Mouse (Mus musculus): ENCODE data around the gene Specc1.

The Specc1 gene

DNA sequence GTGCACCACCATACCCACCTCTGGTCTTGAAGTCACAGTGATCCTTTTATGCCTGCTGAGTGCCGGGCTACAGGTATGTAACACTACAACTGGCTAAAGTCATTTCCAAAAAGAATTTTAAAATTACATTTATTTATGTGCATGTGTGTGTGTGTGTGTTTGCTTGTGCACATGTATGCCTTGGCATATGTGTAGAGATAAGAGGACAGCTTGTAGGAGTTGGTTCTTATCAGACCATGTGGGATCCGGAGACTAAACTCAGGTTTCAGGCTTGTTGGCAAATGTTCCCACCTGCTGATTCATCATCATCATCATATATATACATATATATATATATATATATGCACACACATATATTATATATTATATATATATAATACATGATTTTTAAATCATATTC is 12.3 kb downstream of the Specc1 start:
- DNase-seq (ENCODE audit: low spot score in 2 of 2): no peak

DNA sequence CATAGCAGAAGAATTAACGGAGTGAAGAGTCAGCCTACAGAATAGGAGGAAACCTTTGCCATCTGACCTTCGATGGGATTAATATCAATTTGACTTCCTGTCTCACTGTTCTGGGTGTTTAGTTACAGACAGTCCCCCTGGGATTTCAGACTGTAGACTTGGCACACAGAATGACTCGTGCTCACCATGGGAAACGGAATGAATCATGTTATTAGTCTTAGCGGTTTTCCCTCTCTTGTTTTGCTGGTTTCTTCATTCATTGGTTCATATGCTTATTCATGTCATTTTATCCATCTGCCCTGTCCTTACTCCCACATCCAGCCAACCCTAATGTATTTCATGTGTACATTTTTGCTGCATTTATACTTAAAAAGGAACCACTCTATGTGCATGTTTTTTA is 14.3 kb downstream of the Specc1 start:
- DNase-seq (ENCODE audit: low spot score in 2 of 2): no peak

DNA sequence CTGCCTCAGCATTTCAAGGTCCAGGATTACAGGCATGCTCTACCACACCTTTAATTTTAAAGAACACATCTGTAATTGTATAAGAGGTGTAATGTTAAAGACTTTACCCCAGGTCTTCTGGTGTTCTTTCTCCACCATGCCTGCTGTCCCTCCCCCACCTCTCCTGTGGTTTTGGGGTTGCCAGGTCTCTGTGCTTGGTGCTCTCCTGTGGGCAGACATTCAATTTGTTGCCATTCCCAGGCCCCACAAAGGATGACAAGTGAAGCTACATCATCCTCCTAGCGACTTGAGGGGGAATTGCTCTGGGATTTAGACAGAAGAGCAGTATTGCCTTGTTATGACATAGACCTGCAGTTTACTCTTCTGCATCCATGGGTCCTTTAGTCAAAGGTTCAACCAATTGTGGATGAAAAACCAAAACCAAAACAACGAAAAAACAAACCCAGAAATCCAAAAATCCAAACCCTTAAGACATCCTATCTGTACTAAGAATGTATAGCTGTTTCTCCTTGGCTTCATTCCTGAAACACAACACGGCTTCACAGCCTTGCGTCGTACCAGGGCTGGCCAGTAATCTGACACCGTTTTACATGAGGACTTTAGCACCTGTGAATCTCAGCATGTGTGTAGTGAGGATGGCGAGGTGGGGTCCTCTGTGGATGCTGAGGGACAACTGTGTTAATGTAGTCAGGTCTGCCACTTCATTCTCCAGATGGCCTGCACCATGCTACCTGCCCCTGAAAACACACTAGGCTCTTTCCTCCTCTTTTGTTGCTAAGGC is 15.1 kb downstream of the Specc1 start:
- no peak for DNase-seq (ENCODE audit: low spot score in 2 of 2)

DNA sequence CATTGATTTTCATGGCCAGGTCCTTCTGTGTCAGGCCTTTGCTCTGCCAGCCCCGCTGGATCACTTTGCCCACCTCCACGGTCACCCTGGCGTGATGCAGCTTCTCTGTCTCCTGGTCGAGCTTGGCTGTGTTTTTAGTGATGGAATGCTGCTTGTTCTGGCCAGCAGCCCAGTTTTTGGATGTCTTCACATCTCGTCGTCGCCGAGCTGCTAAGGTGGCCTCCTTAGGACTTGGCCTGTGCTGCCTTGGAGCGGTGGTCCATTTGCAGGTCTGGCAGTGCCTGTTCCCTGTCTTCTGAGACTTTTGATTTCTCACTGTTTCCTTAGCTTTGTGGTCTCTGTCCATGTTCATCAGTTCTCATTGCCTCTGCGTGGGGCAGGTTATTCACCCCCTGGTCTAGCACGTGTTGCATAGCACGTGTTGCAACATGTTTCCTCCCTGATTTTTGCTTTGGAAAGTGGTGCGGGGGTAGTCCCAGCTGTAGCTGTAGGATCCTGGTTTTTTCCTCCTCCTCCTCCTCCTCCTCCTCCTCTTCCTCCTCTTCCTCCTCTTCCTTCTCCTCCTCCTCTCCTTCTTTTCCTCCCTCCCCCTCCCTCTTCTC is 17.6 kb downstream of the Specc1 start:
- no peak for DNase-seq (ENCODE audit: low spot score in 2 of 2)

DNA sequence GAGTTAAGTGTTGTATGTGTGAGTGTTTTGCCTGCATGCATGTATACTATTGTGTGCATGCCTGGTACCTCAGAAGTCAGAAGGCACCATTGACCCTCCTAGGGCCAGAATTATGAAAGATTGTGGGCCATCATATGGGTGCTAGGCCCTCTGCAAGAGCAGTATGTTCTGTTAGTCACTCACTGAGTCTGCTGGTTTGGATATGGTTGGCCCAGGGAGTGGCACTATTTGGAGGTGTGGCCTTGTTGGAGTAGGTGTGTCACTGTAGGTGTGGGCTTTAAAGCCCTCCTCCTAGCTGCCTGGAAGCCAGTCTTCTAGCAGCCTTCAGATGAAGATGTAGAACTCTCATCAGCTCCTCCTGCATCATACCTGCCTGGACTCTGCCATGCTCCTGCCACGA is 19.2 kb downstream of the Specc1 start:
- no peak for DNase-seq (ENCODE audit: low spot score in 2 of 2)

DNA sequence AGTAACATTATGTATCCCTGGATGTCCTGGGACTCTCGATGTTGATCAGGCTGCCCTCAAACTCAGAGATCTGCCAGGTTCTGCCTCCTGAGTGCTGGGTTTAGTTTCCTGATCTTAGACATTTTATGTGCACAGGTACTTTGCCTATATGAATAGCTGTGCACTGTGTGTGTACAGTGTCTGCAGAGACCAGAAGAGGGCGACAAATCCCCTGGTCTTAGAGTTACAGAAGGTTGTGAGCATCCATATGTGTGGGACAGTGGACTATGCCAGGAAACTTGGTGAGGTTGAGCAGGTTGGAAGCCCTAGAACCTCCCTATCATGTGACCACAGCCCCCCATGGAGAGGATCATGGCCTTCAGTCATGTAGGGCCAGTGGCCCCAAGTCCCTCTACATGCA is 24.7 kb downstream of the Specc1 start:
- DNase-seq (ENCODE audit: low spot score in 2 of 2): no peak

DNA sequence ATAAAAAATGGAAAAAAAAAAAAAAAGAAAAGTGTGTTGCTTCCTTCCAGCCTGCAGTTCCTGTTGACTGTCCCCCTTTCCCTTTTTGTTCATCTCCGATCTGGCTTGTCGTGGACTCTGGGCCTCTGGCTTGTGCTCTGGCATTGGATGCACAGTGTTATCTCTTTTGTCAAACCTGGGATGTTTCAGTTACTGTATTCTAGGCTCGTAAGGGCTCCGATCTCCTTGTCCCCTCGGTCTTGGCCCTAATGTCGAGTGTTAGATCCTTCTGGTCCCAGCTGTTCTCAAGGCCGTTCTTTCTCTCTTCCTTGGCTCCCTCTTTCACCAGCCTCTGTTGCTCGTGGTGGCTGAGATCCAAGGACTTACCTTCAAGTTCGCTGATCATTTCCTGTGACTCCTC is 26.3 kb downstream of the Specc1 start:
- no peak for DNase-seq (ENCODE audit: low spot score in 2 of 2)

DNA sequence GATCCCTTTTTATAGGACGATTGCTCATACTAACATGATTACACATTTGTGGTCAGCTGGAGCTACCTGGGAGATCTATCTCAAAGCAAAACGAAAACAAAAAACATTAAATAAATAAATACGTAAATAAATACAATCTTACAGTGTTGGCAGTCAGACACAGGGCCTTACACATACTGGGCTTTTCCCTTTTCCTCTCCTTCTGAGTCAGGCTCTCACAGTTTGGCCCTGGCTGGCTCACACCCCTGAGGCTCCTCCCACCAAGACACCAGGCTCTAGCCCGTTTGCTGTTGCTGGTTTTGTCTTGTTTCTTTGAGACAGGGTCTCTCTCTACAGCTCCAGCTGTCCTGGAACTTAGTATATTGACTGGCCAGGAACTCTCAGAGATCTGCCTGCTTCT is 30.4 kb downstream of the Specc1 start:
- no peak for DNase-seq (ENCODE audit: low spot score in 2 of 2)

DNA sequence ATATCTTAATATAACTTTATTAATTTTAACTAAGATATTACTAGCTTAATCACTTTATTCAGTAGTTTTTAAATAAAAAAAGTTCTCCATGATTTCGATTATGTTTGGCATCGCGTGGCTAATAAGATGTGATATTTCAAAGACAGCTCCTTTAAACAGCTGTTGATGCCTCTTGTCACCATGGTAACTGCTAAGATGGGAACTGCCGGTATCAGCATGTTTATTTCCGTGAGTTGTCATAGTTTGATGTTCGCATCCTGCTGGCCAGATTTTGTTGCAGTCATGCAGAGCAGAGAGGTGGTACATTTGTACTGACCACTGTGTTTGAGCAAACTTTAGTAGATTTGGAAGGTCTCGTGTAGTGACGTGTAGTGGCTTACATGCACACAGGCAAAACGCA is 33.1 kb downstream of the Specc1 start:
- peak in 1 of 2 experiments; percentile 42 for DNase-seq (ENCODE audit: low spot score in 2 of 2)

DNA sequence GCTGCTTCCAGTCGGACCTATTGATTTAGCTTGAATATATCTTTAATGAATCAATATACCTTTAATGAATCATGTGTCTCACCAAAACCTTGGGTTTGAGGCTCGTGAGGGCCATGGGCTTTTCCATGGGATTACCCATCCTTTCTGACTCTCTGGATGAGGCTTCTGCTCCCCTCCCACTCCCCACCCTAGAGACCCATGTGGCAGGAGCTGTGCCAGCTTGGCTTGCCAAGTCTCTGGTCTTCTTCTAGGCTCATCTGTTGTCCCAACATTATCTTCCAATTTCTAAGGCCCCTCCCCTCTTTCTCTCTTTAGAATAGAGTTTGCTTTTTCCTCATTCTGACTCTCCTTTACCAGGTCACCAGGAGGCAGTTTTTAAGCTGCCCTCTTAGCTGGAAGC is 35.0 kb downstream of the Specc1 start:
- no peak for DNase-seq (ENCODE audit: low spot score in 2 of 2)

DNA sequence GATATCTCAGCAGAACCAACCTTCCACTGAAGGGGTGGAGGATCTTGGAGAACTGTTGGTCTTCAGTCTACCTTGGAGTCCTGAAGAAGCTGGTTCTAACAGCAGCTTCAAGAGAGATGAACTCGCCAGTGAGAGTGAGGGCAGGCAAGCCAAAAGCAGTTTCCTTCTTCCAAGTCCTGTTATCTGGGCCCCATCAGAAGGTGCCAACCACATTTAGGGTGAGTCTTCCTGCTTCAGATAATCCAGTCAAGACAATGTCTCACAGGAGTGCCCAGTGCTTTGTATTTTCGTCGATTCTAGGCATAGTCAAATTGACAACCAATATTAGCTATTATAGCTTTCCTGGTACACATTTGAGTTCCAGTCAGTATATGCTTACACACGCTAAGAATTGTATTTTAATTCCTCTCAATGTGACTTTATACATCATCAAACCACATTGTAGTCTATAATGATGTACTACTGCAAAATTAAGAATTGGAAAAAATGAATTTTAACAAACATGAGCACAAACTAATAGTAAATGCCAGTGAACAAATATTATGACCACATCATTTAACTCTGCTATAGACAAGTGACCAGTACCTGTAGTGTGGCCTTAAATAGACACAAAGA is 36.2 kb downstream of the Specc1 start:
- no peak for DNase-seq (ENCODE audit: low spot score in 2 of 2)

DNA sequence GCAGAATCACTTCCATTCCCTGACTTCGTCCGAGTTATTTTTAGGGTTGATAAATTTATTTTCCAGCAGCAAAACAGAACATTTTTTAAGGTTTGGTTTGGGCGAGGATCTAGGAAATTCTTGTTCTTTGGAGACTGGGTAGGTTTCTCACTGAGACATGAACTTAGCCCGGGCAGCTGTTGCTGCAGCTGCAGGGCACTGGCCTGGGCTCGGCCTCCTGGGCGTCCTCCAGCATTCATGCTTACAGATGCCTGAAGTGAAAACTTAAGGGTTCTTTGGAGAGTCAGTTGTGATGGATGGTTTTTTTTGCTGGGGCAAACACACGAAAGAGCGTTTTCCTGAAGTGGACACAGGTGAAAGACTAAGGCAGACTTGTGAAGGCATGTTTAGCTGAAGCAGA is 42.9 kb downstream of the Specc1 start:
- no peak for DNase-seq (ENCODE audit: low spot score in 2 of 2)

DNA sequence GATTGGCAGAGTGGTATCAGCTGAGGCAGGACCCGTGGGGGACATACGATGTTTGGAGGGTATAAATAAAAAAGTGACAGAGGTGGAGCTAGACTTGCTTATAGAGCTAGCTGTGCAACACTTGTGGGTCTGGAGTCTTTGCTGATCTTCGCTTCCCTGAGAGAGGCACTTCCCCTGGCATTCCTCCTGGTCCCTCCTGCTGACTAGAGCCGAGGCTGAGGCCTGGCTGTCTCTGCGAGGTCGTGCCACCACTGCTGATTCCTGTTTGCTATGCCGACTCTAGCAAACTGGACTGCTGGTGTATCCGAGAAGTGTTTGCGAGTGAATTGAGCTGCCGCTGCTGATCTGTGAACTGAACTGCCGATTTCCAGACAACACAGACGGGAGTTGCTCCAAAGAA is 43.5 kb downstream of the Specc1 start:
- no peak for DNase-seq (ENCODE audit: low spot score in 2 of 2)

DNA sequence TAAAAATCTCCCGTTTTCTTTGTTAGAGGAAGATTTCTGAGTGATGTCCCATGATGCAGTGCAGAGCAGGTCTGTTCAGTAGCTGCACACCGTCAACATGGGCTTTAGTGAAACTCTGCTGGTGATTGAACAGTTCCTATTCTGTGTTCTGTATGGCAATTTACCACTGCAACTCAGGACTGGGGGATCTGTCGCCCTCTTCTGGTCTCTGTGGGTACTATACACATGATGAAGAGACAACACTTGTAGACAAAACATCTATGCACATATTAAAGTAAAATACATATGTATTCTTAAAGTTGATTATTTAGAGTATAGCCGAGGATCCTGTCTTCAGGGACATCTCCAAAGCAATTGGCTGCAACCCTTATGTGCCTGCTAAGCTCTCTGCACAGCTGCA is 45.4 kb downstream of the Specc1 start:
- no peak for DNase-seq (ENCODE audit: low spot score in 2 of 2)

DNA sequence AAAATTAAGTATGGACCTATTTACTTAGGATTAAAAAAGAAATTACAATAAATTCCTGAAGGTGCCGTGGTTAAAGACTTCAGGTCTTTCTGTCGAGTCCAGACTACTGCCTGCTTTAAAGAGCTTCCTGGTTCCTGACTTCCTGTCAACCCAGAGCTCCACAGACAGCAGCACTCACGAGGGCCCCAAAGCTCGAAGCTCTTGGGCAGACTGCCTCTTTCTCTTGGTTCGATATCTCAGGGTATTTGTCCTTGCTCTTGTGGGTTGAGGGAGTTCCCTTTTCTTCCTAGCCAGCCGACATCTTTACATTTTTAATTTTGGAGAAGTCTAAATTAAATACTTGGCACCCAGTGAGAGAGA is 48.3 kb downstream of the Specc1 start:
- no peak for DNase-seq (ENCODE audit: low spot score in 2 of 2)

DNA sequence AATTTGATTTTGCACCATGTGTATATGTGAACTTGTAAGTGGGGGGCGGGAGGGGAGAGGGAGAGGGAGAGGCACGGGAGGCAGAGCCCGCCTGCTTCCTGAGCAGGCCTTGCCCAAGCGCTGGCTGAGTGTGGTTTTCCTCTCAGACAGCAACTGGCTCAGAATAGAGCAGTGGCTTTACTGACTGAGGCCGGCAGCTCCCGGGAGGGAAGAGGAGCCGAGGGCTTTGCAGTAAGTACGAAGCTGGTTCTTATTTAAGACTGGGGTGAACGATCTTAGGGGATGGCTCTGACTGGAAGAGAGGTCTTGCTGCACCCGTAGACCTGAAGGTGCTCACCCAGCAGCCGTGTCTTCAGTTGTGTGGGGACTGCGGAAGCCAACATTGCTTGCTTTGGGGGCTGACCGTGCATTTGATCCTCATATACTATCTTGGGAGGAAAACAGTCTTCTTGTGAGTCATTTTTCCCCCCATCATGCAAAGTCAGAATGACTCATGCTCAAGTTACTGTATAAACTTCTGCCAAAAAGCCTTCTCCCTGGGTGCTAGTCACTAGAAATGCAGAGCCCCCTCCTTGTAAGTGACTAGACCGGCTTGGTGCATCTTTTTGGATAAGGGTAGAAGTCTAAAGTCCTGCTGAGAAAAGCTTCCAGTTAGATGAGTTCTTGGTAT is 48.8 kb downstream of the Specc1 start:
- peak; percentile 59 to 67 for DNase-seq (ENCODE audit: low spot score in 2 of 2)

DNA sequence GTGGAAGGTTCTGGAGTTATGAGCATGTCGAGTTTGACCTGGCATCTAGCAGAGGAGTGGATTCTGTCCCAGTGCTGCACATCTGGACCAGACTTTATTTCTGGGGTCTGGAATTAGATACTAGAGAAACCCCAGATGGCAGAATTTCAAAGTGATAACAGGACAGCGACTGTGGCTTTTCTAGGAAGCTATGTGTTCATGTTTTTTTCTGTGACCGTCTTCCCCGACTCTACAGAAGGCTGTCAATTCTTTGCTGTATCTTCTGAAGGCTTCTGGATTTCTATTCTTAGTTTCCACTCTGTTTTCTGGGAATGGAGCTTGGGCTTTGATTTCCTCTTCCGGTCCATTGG is 49.3 kb downstream of the Specc1 start:
- no peak for DNase-seq (ENCODE audit: low spot score in 2 of 2)

DNA sequence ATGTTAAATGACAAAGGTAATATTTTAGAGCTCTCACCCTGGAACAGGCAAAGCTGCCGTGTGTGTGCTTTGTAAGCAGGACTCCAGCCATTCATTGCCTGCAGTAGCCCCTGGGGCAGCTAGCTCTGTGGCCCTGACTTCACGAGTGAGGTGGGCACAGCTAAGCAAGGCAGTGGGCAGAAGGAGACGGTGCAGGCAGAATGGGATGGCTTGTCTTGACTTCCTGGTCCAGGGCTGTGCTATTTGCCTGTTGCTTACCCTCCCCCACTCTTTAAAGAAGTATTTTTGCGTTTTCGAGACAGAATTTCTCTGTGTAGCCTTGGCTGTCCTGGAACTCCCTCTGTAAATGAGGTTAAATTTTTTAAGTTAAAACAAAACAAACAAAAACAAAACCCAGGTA is 50.1 kb downstream of the Specc1 start:
- DNase-seq (ENCODE audit: low spot score in 2 of 2): no peak

DNA sequence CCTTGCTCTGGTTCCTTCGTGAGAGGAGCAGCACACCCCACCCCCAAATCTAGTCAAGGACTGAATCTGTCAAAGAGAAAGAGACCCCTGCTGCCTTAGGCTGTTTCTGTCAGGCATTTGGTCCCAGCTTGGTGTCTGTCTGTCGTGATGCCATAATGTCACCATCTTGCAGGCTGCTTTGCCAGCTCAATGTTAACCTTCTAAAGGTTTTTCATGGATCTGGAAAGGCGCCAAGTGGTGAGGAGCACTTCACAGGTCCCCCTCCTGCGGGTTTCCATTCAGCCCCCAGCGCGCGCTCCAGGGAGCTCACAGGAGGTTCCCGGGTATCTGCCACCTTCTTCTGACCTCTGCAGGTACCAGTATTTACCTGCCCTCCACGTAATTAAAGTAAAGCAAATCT is 51.4 kb downstream of the Specc1 start:
- no peak for DNase-seq (ENCODE audit: low spot score in 2 of 2)

DNA sequence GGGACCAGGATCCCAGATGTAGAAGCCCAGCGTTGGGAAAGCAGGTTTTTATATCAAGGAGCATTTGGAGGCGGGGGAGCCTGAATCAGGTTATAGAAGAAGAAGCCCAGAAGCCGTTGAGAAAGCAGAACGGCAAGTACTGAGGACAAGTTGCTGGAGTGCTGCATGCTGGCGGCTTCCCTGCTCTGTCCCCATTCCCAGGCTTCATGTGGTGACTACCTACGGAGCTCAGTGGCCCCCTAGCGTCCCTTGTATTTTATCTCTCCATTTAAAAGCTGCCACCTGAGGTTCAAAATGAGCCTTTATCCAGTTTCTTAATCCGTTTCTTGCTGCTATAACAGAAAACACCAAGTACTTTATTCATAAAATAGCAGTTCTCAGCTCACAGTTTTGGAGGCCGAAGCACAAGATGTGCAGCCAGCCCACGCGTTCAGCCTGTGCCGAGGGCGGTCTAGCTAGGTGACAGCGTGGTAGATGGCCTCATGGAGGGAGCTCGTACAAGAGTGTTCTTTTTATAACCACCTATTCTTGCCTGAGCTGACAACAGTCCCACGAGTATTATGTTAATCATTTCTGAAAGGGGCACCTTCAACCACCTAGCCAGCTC is 54.2 kb downstream of the Specc1 start:
- peak in 1 of 2 experiments; percentile 40 for DNase-seq (ENCODE audit: low spot score in 2 of 2)

DNA sequence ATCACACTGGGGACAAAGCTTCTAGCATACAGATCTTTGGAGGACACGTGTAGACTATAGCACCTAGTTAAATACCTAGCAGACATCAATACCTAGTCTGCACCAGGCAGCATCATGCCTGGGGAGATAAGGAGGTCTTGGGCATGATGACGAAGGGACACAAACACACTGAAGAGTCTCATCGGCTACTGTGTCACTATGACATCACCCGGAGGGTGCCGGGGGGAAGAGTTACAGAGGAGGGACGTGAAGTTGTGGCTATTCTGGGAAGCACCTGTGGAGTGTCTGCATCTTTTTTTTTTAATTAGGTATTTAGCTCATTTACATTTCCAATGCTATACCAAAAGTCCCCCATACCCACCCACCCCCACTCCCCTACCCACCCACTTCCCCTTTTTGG is 55.5 kb downstream of the Specc1 start:
- DNase-seq (ENCODE audit: low spot score in 2 of 2): no peak

DNA sequence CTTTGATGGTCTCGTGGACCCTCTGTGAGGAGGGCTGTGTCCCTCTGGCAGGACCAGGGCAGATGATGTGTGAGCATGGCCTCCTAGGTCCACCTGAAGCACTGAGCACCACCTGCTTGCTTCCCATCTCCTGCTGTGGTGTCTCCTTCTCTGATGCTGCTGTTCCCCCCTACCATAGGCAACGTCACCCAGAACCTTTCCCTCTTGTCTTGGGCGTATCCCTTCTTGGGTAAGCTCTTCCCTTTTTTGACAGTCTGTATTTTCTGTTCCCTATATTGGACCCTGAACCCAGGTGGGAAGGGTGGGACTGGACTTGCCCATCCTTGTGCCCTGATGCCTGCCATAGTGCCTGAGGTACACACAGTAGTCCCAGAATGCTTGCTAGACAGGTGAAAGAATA is 56.9 kb downstream of the Specc1 start:
- DNase-seq (ENCODE audit: low spot score in 2 of 2): no peak

Measured in right cerebral cortex, postnatal 10 days (tissue).